17 mouse cellular contexts compared by ENCODE assay signal in genomic region chr6:48809494-48810219, GRCm38 (mm10). TPM values are rescaled to one million over a fixed set of nuclear protein-coding genes. Genes with fewer than 3 reads are reported as not detected.
"Had no signal": no experiment of that assay in that cellular context is flagged by ENCODE, and none has a peak within 500 bp of the region (broad histone marks: within the 10 kb centered on the region; RNA-seq: fewer than 3 reads in every experiment).

No protein-coding gene starts in this region.

- H3K27ac ChIP-seq: hindbrain, embryonic 13.5 days; hindbrain, postnatal 0 days; limb, embryonic 13.5 days; liver, embryonic 14.5 days; midbrain, embryonic 15.5 days; neural tube, embryonic 12.5 days had no signal

- H3K36me3 ChIP-seq: hindbrain, embryonic 13.5 days; limb, embryonic 13.5 days; midbrain, embryonic 15.5 days; neural tube, embryonic 12.5 days had no signal

- H3K4me2 ChIP-seq: hindbrain, embryonic 13.5 days; limb, embryonic 13.5 days; midbrain, embryonic 11.5 days; midbrain, embryonic 15.5 days; neural tube, embryonic 12.5 days had no signal

- DNase-seq: kidney, adult 8-10 months; kidney, postnatal 36 days; left cerebral cortex, postnatal 4 days; spleen, adult 18-20 months; thymus, postnatal 36 days had no signal

- H3K27me3 ChIP-seq: hindbrain, embryonic 13.5 days; limb, embryonic 13.5 days; megakaryocyte, embryonic 14.5 days; midbrain, embryonic 15.5 days; neural tube, embryonic 12.5 days had no signal

- H3K9me3 ChIP-seq: limb, embryonic 13.5 days; midbrain, embryonic 15.5 days had no signal

- H3K9ac ChIP-seq: hindbrain, embryonic 13.5 days; limb, embryonic 13.5 days; liver, embryonic 14.5 days; midbrain, embryonic 15.5 days; neural tube, embryonic 12.5 days had no signal

- H3K4me1 ChIP-seq: hindbrain, embryonic 13.5 days; limb, embryonic 13.5 days; megakaryocyte, embryonic 14.5 days; midbrain, embryonic 15.5 days; neural tube, embryonic 12.5 days had no signal

- ATAC-seq: hindbrain, postnatal 0 days; midbrain, embryonic 15.5 days had no signal

- H3K4me3 ChIP-seq: hindbrain, embryonic 13.5 days; limb, embryonic 13.5 days; megakaryocyte, embryonic 14.5 days; midbrain, embryonic 15.5 days; neural tube, embryonic 12.5 days had no signal

RNA-seq across cellular contexts. Expression of gene Gimap3, which starts 39.0 kb away (rescaled TPM):
- total RNA-seq: hindbrain, postnatal 0 days; layer of hippocampus, adult 18-20 months; layer of hippocampus, postnatal 10 days; left cerebral cortex, adult 18-20 months; left cerebral cortex, postnatal 10 days; left cerebral cortex, postnatal 4 days had no signal
- polyA plus RNA-seq: hindbrain, embryonic 13.5 days; hindbrain, postnatal 0 days; limb, embryonic 13.5 days; midbrain, embryonic 11.5 days; midbrain, embryonic 15.5 days; neural tube, embryonic 12.5 days had no signal
